Mouse (Mus musculus) forebrain, embryonic 11.5 days (tissue): ENCODE measurements around the gene Sept10. TPM values are rescaled to one million over a fixed set of nuclear protein-coding genes. Genes with fewer than 3 reads are reported as not detected.

Source experiments
- polyA plus RNA-seq: library from polyadenylated mRNA; unstranded; fragments of >200 nt; fragmentation: Nextera tagmentation; extraction: Ambion mirVana; gene quantifications from 2 replicates; pipeline ENCODE4 v1.2.1, GENCODE M21; 2014

Gene Sept10
- polyA plus RNA-seq, 1 experiment from 2014 or later = 37.3 TPM

Other genes starting within 250 kb of the Sept10 start
- gene Sowahc, start 106 bp upstream of the Sept10 start, polyA plus RNA-seq = 13.7 and 15.2 TPM in 2 replicates
- gene P4ha1, start 101.4 kb upstream of the Sept10 start, polyA plus RNA-seq = 40.6 and 46.1 TPM in 2 replicates
- 1.4 and 7.5 TPM in 2 replicates for gene Gm10273, start 173.8 kb upstream of the Sept10 start, polyA plus RNA-seq
- gene Pla2g12b, start 181.8 kb upstream of the Sept10 start, polyA plus RNA-seq = not detected in 2 replicates
- 0.23 and 0.72 TPM in 2 replicates for gene Oit3, start 219.9 kb upstream of the Sept10 start, polyA plus RNA-seq